Mouse (Mus musculus) adrenal gland, postnatal 25 days (tissue): ENCODE results near the gene 2010111I01Rik. TPM values are rescaled to one million over a fixed set of nuclear protein-coding genes. Genes with fewer than 3 reads are reported as not detected.
A peak's percentile ranks its signal among the peaks of the same experiment; 100 is the strongest.

Experiments used
- DNase-seq: peaks from one replicate; pipeline ENCODE4 v3.0.0; 2021; ENCODE audit warnings: mixed read lengths
- total RNA-seq: library from RNA; stranded (reverse); gene quantifications from 2 replicates; pipeline ENCODE4 v1.2.3, GENCODE M21; 2021

Gene 2010111I01Rik
- total RNA-seq, 1 experiment from 2014 or later: 153 TPM

DNA sequence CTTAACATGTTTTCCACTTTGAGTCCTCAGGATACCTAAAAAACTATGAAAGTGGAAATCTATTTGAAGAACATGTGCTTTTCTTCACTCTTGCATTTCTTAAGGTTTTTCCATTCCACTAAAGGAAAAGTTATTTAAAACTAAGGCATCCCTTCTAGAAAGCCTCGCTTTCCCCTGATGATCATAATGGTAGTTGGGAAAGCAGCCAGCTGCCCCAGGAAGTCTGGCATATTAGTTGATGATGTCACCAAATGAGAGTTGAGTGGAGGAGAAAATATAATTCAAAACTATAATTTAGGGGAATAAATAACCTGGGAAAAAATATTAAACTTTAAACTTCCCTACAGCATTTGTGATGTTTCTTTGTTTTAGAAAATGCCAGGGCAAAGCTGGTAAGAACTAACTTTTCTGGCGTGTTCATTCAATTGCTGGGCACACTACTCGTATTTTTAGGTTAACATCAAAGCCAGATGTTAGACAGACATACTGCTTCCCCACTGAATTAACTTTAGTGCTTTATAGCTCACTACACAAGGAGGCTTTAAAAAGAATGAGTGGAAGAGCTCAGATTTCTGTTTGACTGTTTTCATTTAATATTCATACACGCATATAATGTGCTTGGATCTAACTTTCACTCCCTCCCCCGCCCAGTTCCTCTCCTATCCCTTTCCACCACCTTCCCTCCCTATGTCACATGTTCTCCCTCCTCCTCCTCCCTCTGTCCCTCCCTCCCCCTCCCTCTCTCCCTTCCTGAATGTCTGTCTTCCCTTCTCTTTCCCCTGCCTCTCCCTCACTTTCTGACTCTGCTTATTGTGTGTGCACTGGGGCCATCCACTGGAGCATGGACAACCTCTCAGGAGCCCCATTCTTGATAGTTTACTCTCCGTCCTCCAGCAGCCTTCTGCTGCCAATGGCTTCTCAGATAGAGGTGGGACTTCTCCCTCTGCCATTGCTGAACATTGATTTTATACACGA lies 58.8 kb downstream of the 2010111I01Rik start:
- peak; percentile 5 for DNase-seq

DNA sequence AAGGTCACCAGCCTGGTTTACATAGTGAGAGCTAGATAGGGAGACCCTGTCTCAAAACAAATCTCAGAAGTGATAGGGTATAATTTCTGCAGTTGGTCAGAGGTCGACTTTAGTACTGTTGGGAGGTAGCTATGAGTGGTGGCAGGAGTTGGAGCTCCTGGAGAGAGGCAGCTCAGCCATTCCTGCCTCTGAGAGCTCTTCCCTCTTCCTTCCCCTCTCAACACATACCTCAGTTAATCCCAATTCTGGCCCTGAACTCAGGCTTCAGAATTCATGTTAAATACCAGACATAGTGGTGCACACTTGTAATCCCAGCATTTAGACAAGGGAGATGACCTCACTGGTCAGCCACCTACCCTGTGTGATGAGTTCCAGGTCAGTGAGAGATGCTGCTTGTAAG lies 65.3 kb downstream of the 2010111I01Rik start:
- DNase-seq: no peak

DNA sequence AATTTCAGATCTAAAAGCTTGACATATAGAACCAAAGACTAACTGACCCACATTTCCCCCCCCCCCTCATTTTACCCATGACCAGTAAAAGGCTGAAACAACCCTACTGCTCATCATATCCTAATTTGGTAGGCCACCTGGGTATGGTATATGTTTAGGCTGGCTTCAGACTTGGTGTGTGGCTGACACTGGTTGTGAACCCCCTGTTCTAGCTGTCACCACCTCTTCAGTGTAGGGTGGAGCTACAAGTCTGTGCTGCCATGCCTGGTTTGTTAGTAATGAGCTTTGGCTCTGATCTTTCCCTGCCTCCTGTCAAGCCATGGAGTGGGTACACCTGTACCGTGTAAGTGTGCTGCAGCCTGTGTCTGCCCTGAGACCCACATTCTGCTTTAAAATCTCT lies 66.6 kb downstream of the 2010111I01Rik start:
- no peak for DNase-seq

DNA sequence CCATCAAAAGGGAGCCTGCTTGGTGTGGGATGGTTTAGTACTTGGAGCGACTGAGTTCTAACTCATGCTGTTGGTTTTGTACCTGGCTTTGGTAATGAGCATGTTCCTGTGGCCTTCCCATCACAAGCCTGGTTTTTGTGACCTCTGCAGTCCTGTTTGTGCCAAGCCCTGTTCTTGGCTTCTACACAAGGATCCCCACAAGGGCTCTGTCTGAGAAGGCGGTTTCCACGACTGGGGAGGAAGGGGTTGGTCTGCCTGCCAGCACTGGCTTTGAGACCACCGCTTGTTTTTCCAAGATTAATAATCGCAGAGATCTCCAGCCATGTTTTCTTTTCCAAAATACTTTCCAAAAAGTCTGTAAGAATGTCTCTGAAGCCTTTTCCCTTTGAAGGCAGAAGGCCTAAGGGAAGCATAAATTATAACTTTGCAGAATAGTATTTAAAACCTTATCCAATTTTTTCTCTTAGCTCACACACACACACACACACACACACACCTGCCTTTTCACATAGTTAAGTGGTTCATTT lies 67.7 kb downstream of the 2010111I01Rik start:
- no peak for DNase-seq

DNA sequence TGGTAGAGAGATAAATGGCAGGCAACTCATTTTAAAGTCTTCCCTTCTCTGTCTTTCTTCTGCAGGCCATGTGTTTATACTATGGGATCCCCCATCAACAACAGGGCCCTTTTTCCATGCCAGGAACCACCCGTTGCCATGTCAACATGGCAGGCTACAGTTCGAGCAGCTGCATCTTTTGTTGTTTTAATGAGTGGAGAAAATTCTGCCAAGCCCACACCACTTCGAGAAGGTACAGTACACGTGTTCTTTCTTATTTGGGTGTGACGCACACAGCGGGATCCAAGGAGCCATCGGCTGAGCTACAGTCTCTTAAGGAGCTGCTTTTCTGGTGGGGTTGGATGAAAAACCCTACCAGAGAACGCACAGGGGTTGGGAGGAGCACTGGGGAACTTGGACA lies 68.3 kb downstream of the 2010111I01Rik start:
- no peak for DNase-seq

DNA sequence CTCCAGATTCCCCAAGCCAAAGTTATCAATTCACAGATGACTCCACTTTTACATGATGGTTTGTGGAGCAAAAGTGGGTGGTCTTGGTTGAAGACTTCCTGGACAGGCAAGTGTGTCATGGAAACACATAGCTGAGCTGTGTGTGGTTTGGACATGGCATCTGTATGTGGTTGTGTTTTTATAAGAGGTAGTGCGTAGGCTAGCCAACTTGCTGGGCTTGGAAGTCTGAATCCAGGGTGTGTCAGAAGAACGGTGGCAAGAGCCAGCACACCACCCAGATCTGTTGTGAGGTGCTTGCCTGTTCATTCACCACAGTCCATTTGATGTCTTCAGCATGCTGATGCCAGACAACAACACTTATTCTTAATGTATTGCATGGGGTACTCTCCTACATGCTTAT lies 68.7 kb downstream of the 2010111I01Rik start:
- no peak for DNase-seq

DNA sequence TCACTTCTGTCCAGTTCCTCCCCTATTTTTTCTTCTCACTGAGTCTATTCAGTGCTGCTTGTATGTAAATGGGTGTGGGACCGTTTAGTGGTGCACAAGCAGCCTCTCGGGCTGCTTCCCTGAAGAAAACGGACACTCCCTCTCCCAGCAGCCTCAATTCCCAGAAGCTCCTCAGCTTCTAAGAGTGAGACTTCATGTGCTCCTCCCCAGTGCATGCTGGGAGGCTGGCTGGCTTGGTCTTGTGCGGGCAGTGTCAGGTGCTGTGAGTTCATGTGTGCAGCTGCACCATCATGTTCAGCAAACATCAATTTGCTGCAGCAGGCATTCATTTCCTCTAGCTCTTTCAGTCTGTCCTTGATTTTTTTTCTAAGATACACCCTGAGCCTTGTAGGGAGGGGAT lies 70.0 kb downstream of the 2010111I01Rik start:
- DNase-seq: no peak

DNA sequence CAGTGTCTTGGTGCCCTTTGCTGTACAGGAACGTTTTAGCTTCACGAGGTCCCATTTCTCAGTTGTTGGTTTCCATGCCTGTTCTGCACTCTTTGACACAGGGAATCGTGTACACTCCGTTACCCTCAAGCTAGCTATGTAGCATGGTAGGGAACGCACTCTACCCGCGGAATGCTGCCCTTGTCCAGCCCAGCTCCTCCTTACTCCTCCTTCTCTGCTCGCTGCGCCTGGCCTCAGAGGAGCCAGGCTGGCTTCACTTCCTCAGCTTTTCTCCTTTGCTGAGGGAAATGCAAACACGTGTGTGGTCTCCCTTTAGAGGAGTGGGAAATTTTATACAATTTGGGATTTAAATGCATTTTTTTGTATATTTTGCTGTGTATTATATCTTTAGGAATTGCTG lies 73.2 kb downstream of the 2010111I01Rik start:
- no peak for DNase-seq

DNA sequence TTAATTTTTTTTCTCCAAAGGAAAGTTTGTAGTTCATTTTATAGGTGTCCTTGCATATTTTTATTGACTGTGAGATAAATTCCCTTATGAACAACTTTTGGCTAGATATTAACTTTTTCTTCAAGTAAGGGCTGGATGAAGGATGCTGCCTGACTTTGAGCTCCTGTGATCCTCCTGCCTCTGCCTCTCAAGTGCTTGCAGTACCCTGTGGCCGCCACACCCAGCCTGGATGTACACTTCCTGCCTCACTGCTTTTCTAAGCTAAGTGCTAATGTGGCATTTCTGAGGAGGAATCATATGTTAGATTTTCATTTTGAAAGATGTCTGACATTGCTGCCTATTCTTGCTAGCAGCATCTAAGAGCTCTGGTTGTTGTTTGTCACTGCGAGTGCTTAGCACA lies 73.7 kb downstream of the 2010111I01Rik start:
- no peak for DNase-seq

DNA sequence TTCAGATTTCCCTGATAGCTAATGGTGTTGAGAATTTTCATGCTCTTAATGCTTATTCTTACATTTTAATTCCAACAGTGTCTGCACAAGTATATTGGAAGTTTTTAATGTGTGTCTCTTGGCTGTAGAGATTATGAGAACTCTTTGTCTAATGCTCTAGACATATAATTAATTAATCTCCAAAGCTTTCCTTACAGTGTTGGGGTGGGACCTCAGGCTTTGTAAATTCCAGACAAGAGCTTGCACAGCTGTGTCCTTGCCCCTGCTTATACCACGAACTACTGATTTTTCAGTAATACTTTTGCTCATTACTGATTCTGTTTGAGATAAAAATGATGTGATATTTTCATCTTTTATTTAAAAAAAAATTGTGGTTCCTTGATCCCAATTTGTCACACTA lies 74.2 kb downstream of the 2010111I01Rik start:
- no peak for DNase-seq

DNA sequence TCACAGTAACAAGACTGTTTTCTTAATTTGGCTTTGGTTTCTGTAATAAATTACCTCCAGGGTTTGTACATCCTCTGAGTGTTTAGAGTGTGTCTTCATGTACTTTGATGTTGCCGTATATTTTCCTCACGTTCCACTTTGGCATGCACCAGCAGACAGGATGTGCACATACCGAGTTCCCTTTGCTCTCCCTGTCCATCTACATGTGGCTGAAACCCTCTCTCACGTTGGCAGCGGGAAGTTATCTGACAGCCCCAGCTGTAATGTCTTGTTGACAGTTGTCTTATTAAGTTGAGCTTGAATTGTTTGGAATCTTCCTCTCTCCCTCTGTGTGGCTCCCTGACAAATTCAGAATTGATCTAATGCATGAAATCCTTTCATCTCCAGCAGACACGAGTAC lies 74.6 kb downstream of the 2010111I01Rik start:
- DNase-seq: no peak

DNA sequence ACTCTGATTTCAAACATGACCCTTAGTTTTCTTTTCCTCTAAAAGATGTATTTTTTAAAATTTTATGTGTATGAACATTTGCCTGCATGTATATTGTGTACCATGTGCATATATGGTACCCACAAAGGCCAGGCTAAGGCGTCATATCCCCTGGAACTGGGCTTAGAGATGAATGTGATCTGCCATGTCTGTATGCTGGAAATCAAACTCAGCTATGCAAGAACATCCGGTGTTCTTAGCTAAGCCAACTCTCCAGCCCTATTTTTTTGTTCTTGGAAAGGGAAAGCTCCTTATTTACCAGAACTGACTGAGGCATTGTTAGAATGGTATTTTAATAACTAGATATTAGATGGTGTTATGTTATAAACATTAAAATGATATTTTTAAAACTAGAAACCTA lies 75.2 kb downstream of the 2010111I01Rik start:
- no peak for DNase-seq

DNA sequence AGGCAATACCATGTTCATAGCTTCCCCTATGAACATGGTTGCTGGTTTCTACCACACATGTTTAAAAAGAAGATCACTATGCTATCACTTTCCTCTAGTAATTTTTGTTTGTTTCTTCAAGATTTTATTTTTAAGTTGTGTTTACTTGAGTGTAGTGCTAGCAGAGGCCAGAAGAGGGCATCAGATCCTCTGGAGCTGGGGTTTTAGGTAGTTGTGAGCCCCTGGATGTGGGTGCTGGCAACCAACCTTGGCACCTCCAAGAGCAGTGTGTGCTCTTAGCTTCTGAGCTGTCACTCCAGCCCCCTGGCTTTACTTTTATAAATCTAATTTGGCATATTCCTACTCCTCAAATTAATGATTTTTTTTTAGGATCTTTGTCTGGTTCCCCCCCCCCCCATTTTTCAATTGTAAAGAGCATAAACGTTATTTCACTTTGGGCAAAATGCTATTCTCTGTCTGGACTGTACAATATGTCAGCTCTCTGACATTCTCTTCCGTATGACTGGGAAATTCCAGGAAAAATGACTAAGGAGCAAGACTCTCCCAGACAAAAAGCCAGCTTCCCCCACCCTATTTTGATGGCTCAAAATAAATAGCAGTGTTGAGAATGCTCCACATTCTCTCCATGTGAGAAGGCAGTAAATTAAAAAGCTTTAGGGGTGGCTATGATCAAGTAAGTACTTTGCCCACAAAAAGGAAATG lies 81.0 kb downstream of the 2010111I01Rik start:
- no peak for DNase-seq

DNA sequence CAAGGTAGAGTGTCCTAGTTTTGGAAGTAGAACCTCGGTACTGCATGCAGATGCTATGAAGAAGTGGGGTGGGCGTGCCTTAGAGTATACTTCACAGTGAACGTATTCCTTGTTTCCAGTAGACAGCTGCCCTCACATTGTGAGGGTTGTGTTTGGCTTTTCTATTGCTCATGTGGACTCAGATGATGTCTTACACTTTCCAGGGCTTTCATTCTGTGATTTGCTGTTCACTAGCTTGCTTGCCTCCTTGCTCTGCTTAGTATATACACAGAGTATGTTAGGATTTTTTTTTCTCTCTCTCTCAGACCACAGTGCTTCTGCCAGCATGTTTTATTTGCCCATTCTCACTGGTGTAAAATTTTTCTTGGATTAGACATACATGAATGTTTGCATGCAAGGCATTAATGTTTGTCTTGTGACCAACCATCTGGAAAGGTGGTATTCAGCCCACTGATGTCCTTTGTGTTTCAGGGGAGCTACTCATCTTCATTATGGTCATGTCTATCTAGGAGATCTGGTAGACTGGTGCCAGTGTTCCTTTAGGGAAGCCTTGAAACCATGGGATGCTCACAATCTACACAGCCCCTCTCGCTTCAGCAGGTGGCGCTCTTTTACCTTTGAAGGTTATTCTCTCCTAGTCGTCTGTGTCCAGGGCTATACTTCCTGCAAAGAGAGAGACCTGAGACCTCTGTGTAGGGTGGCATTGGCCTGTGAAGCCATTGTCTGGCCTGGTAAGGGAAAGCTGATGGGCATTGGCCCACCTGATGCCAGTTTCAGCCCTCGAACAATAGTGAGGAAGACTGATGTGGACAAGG lies 81.7 kb downstream of the 2010111I01Rik start:
- DNase-seq: peak; percentile 66

DNA sequence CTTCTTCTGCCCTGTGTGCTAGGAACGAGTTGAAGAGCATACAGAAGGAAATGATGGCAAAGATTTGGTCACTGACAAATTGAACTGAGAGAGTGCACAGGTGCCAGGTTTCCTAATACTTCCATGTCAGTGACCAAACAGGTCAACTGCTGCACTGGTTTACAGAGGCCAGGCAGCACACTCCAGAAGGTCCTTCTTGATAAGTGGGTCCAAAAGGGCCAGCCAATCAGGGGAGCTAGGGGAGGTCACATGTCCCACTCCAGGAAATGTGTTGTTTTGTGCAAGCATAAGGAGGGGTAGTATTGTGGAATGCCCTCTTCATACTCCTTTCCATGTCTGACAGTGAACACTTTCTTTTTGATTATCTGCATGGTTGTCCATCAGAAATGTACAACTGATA lies 99.0 kb downstream of the 2010111I01Rik start:
- no peak for DNase-seq

DNA sequence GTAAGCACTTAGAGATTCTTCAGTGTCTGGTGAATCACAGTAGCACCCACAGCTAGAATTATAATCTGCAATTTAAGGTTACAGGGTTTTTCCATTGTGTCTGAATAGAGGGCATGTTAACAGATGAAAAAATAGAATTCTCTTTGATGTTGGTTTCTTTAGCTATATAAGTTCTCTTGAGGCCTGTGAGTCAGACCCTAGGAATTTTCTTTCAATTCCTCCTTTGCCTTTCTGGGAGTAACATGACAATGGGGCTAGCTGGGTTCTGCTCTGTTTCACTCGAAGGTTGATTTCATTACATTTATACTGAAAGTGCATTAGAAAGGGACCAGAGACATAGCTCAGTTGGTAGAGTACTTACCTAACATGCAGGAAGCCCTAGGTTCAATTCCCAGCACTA lies 101.9 kb downstream of the 2010111I01Rik start:
- DNase-seq: no peak

DNA sequence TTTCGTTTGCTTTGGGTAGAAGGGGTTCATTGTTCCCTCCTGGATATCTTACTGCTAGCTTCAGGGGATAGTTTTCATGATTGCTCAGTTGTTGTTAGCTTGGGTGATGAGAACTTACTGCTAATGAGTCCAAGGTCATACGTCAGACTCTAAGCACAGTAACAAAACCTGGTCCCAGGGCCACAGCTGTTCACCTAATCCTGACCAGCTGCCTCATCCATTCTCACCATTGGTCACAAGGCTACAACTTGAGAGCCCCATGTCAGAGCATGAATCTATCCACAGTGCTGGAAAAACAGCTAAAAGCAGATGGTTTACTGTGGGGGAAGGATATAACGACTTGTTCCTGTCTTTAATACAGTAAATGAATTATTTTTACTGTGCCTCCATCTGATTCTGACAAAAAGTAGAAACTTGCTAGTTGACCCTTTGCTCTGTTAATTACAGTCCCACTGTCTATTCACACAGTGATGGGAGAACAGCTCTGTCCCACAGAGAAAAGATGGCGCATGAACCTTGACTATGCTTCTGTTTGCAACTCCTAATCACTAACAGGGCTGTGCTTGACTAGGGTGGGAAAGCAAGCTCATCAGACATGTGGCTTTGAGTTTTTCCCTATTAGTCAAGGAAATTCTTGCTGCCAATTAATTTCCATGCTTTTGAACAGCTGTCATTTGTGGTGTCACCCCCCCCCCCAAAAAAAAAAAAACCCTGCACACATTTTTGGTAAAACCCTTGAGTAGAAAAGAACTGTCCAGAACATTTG lies 103.9 kb downstream of the 2010111I01Rik start:
- DNase-seq: no peak

DNA sequence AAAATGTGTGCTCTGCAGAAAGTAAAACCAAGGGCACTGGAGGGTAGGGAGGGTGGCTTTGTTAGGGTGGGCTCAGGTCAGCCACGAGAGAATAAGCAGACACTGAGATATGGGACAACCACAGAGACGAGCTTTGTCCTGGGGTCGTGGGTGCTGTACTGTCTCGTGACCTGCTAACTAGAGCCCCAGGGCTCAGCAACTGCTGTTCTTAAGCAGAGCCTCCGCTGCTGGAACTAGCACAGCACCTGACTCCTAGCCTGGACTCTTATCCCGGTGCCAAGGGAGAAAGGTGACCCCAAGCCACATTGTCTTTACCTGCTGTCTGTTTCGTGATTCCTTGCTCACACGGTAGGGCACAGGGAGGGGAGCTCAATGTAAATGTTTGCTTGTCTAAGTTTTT lies 107.2 kb downstream of the 2010111I01Rik start:
- DNase-seq: no peak

DNA sequence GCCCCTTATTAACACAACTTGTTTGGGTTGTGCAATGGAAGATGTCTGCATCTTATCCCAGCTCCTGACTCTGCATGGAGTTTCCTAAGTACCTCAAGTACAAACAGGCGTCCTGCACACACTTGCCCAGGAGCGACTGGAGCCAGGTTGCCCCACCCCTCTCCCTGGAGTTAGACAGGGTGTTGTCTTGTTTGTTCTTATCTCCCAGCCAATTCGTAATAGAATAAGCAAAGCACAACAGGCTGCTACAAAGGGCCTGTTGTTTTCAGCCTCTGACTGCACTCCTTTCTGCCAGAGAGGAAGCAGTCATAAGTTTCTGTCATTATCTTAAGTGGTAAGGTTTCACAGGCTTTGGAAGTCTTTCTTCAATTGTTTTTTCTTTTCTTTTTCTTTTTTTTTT lies 107.7 kb downstream of the 2010111I01Rik start:
- no peak for DNase-seq

DNA sequence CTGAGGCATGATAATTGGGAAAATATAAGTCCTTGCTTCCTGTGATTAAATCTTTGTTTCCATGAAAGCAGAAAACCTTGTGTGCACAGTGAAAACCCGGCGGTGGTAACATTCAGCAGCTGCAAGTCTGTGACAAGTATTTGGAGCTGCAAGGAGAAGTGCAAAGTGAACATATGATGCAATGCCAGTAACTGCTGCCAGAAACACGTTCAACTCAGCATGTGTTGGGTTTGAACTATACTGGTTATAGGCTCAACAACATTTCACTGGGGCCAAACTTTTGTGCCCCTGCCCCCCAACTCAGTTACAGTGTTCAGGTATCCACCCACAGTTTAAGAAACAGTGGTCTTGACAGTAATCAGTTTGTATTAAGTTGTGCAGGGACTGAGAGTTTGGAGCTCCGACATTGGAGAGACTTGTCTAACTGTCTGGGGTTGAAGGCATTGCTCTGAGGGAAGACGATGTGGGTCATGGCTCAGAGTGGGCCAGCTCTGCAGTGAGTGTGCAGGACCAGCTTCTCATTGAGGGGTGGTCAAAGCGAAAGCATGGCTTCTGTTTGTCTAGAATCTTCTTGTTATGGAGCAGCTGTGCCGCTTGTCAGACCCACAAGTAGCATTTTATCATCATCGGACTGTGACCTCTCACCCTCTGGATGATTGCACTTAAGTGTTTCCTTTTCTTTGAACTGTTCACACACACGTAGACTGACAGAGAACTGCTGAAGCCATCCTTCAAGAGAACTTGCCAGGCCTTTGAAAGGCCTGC lies 109.4 kb downstream of the 2010111I01Rik start:
- DNase-seq: no peak

DNA sequence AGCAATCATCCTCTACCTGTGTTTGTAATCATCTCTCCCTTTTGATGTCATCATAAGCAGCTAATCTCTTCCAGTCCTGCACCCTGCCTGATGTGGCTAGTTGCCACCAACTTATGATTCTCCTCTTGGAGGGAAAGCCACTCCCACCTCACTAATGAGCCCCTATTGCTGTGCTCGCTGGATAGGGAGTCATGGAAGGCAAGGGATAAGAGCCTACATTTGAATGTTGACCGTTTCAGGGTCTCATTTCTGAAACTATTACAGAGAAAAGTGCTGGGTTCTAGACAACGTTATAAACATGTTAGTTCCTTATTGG lies 109.9 kb downstream of the 2010111I01Rik start:
- no peak for DNase-seq
